Mouse (Mus musculus) embryo, embryonic 11.5 days (tissue): ENCODE measurements around the gene Creb3.
"Not testable (repeated sequence)": the region's sequence is repeated elsewhere in the genome, so short reads cannot be mapped to it uniquely, and the experiment has no call there.

Experiments used
- DNase-seq: peaks from one replicate; pipeline ENCODE4 v3.0.0-alpha.2; 2012; ENCODE audit warnings: low read depth, low spot score

The Creb3 gene

GRCm38 (mm10) chr4:43561997-43562768, at the start of gene Creb3, which contains the start of gene Tln1:
Gene Creb3 (plus strand): TSS chr4:43562332.
Gene Tln1 (minus strand): TSS chr4:43562691.
- DNase-seq = peak; percentile 89

- no peak for DNase-seq
Observed at GRCm38 (mm10) chr4:43512653-43513052, 49.5 kb upstream of the Creb3 start.

DNA sequence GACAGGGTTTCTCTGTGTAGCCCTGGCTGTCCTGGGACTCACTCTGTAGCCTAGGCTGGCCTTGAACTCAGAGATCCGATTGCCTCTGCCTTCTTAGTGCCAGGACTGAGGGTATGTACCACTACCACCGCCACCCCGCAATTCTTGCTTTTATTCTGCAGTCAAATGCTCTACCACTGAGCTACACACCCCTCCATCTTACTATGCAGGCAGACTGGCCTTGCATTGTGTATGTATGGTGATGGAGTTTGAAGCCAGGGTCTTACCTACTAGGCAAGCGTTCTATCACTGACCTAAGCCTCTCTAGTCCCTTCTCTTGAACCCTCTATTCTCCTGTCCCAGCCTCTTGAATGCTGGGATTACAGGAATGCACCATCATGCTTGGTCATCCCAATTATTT, 48.8 kb upstream of the Creb3 start:
- no peak for DNase-seq

GRCm38 (mm10) chr4:43513791-43514190, 48.3 kb upstream of the Creb3 start:
- DNase-seq = no peak

- no peak for DNase-seq
Observed at GRCm38 (mm10) chr4:43515764-43516708, 46.1 kb upstream of the Creb3 start.

GRCm38 (mm10) chr4:43519551-43519950, 42.6 kb upstream of the Creb3 start:
- DNase-seq = no peak

DNA sequence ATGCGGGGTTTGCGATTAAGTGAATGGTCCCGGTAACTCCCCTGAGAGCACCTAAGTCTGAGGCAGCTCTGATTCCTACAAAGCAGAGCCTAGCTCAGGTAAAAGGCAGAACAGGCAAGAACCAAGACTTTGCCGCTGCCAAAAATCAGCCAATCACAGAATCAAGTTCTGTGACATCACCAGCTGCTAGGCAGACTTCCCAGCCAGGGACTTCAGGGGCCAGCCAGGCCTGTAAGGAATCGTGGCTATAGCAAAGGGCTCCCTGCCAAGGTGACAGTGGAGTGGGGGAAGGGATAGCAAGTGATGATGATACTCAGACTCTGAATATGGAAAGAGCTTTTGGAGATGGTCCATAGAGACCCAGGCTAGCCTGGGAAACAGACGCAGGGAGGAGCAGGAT, 42.2 kb upstream of the Creb3 start:
- peak; percentile 74 for DNase-seq

DNA sequence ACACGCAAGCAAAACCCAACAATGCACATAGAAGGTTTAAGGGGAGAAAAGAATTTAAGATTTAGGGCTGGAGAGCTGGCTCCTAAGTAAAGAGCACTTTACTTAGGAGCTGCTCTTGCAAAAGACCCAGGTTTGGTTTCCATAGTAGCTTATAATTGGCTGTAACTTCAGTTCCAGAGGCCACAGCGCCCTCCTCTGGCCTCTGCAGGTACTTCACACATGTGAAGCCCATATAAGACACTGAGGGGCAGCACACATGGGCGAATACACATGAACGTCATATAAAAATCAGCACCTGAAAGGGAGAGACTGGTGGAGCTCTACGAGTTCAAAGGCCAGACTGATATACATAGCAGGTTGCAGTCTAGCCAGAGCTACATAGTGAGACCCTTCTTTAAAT, 34.3 kb upstream of the Creb3 start:
- no peak for DNase-seq

DNA sequence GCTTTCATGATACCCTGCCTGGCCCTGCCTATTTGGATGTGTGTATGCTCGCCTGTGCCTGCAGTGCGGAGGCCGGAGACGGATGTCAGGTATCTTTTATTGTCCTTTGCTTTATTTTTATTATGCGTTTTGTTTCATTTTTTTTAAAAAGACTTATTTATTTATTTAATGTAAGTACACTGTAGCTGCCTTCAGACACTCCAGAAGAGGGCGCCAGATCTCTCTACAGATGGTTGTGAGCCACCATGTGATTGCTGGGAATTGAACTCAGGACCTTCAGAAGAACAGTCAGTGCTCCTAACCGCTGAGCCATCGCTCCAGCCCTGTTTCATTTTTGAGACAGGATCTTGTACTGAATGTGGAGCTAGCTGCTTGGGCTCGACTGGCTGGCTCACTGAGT, 33.6 kb upstream of the Creb3 start:
- DNase-seq = no peak

GRCm38 (mm10) chr4:43530081-43530501, 32.0 kb upstream of the Creb3 start:
- no peak for DNase-seq

DNA sequence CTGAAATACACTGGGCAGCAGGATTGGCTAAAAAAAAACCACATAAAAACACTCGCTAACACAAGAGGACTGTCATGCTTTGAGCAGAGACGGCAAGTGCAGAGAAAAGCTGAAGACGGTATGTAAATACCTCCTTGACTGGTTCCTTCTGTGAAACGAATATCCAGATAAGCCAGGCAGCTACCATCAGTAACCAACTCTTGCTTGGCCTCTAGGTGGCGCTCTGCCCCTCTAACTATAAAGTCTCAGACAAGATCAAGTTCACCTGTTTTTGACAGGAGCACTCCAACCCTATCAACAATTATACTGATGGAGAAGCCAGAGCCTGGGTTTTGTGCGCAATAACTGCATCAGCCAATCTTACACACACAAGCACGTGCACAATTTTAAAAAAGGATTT, 31.6 kb upstream of the Creb3 start:
- peak; percentile 52 for DNase-seq

DNA sequence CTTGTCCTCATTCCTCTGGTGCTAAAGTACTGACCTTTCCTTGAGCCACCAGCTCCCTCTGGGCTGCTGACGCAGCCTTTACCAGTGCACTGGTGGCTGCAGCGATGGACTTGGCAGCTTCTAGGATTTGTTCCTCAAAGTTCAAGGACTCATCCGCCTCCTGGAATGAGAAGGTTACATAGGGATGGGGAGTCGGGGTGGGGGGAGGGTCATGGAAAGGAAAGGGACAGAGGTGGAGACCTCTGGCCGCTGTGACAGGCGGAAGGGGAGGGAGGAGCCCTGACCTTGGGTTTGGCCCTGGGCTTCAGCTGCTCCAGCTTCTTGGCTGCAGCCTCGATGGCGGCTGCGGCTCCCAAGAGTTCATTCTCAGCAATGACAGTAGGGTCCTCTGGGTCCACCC, 28.9 kb upstream of the Creb3 start:
- no peak for DNase-seq

DNA sequence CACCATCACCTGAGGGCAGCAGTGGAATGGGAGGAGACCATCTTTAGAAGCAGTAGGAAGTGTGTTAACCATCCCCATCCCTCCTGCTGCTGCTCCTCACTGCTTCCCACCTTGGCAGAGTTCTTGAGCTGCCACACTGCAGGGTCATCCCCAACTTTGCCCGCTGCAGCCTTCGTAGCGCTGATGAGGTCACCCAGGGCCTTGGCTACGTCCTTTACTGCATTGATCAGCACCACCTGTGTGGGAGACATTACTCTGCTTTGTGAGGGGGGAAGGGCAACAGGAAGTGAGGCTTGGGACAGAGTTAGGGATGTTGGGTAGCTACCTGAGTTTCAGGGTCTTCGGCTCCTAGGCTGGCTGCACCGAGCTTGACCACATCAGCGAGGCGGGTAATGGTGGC, 26.5 kb upstream of the Creb3 start:
- no peak for DNase-seq

GRCm38 (mm10) chr4:43536031-43536430, 26.1 kb upstream of the Creb3 start:
- DNase-seq = no peak

GRCm38 (mm10) chr4:43542044-43542443, 20.1 kb upstream of the Creb3 start:
- no peak for DNase-seq

DNA sequence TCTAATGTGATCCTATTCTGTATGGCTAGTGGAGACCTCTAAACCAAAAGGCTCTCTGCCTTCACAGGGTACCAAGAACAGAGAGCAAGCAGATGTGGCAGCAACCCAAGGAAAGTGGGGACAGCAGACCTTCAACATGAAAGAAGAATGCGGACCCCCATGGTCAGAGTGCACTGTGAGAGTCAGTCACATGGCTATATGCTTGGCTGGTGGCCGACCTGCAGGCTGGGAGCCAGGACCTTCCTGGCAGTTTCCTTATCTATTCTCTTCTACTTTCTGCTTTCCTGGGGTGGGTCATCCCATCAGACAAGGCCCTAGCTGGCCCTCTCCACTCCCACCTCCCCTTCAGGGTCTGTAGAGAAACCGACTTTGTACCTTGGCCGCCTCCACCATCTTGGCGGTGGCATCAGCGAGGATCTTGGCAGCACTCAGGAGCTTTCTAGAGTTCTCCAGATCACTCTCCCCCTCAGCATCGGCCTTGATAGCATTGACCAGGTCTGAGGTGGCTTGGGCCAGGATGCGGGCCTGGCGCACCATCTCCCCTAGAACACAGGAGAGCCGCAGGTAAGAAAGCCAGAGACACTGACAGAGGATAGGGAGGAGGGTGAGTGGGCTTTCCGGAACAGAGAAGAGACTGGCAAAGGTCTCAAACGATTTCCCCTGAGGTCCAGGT, 15.6 kb upstream of the Creb3 start:
- no peak for DNase-seq

- DNase-seq = no peak
Observed at GRCm38 (mm10) chr4:43547160-43547559, 15.0 kb upstream of the Creb3 start.

- no peak for DNase-seq
Observed at GRCm38 (mm10) chr4:43549055-43549454, 13.1 kb upstream of the Creb3 start.

DNA sequence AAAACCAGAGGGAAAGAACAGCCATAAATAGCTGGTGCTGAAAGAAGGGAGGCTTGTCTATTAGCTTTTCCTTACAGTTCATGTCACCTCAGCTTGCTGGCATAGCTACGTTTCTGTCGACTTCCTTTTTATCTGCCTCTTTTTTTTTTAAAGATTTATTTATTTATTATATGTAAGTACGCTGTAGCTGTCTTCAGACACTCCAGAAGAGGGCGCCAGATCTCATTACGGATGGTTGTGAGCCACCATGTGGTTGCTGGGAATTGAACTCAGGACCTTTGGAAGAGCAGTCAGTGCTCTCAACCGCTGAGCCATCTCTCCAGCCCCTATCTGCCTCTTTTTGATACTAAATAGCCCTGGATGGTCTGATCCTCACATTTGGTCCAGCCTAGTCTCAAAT, 10.3 kb upstream of the Creb3 start:
- not testable (repeated sequence) for DNase-seq

GRCm38 (mm10) chr4:43552437-43552836, 9.7 kb upstream of the Creb3 start:
- no peak for DNase-seq

- no peak for DNase-seq
Observed at GRCm38 (mm10) chr4:43553891-43554290, 8.2 kb upstream of the Creb3 start.

- no peak for DNase-seq
Observed at GRCm38 (mm10) chr4:43555926-43556325, 6.2 kb upstream of the Creb3 start.
